Mouse (Mus musculus): Measurements from ENCODE around the gene Pkn1. TPM values are rescaled to one million over a fixed set of nuclear protein-coding genes. Genes with fewer than 3 reads are reported as not detected.

Gene Pkn1
- total and polyA plus RNA-seq, 3 experiments: 33.5 to 73.2 (median 41.2) TPM

DNA sequence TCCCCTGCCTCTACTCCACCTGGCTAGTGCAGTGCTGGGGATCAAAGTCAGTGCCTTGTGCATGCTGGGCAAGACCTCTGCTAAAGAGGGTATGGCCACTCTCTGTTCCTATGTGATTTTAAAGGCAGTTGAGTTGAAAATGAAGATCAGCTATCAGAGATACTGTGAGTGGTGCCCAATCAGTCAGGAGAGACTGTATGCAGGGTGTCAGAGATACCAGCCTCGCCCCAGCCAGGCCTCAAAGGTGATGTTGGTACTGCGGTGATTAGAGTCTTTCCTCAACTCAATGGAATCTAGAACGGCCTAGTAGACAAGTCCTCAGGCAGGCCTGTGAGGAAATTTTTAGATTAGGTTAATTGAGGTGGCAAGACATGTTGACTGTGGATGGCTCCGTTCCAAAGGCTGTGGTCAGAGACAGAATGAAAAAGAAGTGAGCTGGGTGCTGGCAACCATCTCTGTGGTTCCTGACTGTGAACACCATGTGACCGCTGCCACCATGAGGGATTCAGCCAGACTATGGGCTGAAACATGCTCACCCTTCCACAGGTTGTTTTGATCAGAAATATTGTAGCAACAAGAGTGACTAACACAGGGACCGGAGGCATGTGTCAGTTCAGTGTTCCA, 73.2 kb downstream of the Pkn1 start:
- DNase-seq (ENCODE audit: low read depth, low spot score): peak; percentile 31
- Histone ChIP-seq H3K27ac (ENCODE audit: control insufficient read depth, low read depth, low read length) (no peak overlapping the region), H3K4me3 (ENCODE audit: control insufficient read depth in 1 of 2, insufficient read depth in 1 of 2, low read depth in 2 of 2, low read length in 2 of 2) (no peak overlapping the region), H3K36me3 (ENCODE audit: control insufficient read depth in 1 of 2, insufficient read depth in 2 of 2, low read length in 2 of 2) (peaks cover 0 to 13% of the 10 kb centered on the region in 2 experiments; a peak in 2 of 4 replicates), H3K4me1 (ENCODE audit: control insufficient read depth in 1 of 2, insufficient read depth in 2 of 2, low read length in 2 of 2) (peaks cover 5 to 23% of the 10 kb centered on the region in 2 experiments), H3K27me3 (ENCODE audit: control insufficient read depth in 1 of 2, insufficient read depth in 2 of 2, low read length in 2 of 2) (no peaks in the 10 kb centered on the region), H3K9me3 (replicated peaks; ENCODE audit: insufficient read depth, low read length) (no peaks in the 10 kb centered on the region), H3K79me2 (ENCODE audit: control insufficient read depth, insufficient read depth, low read length, poor library complexity) (no peaks in the 10 kb centered on the region; the same call in 1 of the 2 replicates), H3K9ac (ENCODE audit: control insufficient read depth, low read depth, low read length, poor library complexity, severe bottlenecking) (no peak overlapping the region)
- TF ChIP-seq SIN3A (IDR thresholded peaks at IDR 0.05; ENCODE audit: low read length) (no peak), POLR2AphosphoS5 (IDR thresholded peaks at IDR 0.05; ENCODE audit: borderline replicate concordance, low read depth, low read length) (no peak), MXI1 (IDR thresholded peaks at IDR 0.05; ENCODE audit: low read depth, low read length) (no peak), USF1 (IDR thresholded peaks at IDR 0.05; ENCODE audit: low read depth, low read length) (peak; percentile 63; the same call in 1 of the 2 replicates)

DNA sequence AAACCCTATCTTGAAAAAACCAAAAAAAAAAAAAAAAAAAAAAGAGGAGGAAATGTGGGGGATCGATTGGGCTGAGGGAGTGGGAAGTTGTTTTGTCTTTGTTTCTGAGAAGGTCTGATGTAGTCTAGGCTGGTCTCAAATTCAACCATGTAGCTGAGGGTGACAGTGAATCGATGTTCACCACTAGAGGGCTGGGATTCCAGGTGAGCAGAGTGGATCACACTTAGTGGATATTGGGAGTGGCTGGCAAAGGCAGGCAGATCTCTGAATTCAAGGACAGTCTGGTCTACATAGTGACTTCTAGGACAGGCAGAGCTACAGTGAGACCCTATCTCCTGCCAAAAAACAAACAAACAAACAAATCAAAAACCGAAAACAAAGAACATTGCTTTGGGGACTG, 74.2 kb downstream of the Pkn1 start:
- Histone ChIP-seq H3K9ac (ENCODE audit: control insufficient read depth, low read depth, low read length, poor library complexity, severe bottlenecking) (no peak overlapping the region), H3K27ac (ENCODE audit: control insufficient read depth, low read depth, low read length) (no peak overlapping the region), H3K36me3 (ENCODE audit: control insufficient read depth in 1 of 2, insufficient read depth in 2 of 2, low read length in 2 of 2) (peaks cover 0 to 13% of the 10 kb centered on the region in 2 experiments; a peak in 2 of 4 replicates), H3K4me1 (ENCODE audit: control insufficient read depth in 1 of 2, insufficient read depth in 2 of 2, low read length in 2 of 2) (peaks cover 5 to 23% of the 10 kb centered on the region in 2 experiments), H3K79me2 (ENCODE audit: control insufficient read depth, insufficient read depth, low read length, poor library complexity) (no peaks in the 10 kb centered on the region; the same call in 1 of the 2 replicates), H3K27me3 (ENCODE audit: control insufficient read depth in 1 of 2, insufficient read depth in 2 of 2, low read length in 2 of 2) (no peaks in the 10 kb centered on the region), H3K4me3 (ENCODE audit: control insufficient read depth in 1 of 2, insufficient read depth in 1 of 2, low read depth in 2 of 2, low read length in 2 of 2) (no peak overlapping the region), H3K9me3 (replicated peaks; ENCODE audit: insufficient read depth, low read length) (no peaks in the 10 kb centered on the region)
- no peak for TF ChIP-seq MYB (IDR thresholded peaks at IDR 0.05; ENCODE audit: low read depth, low read length)
- no peak for TF ChIP-seq POLR2AphosphoS2 (IDR thresholded peaks at IDR 0.05; ENCODE audit: low read length)
- no peak for TF ChIP-seq GATA1 (IDR thresholded peaks at IDR 0.05; ENCODE audit: low read depth, low read length)
- no peak for TF ChIP-seq TBP (IDR thresholded peaks at IDR 0.05; ENCODE audit: low read depth, low read length)
- TF ChIP-seq NELFE (IDR thresholded peaks at IDR 0.05; ENCODE audit: low read depth, low read length): no peak
- TF ChIP-seq POLR2A (IDR thresholded peaks at IDR 0.05; ENCODE audit: control insufficient read depth in 1 of 2, insufficient read depth in 1 of 2, low read depth in 1 of 2, low read length in 2 of 2, poor library complexity in 1 of 2): no peak
- no peak for TF ChIP-seq MXI1 (IDR thresholded peaks at IDR 0.05; ENCODE audit: low read depth, low read length)
- no peak for TF ChIP-seq TAL1 (IDR thresholded peaks at IDR 0.05; ENCODE audit: low read length)
- no peak for TF ChIP-seq E2F4 (IDR thresholded peaks at IDR 0.05; ENCODE audit: borderline replicate concordance, low read depth, low read length)
- no peak for TF ChIP-seq MAZ (IDR thresholded peaks at IDR 0.05; ENCODE audit: low read depth, low read length)
- no peak for TF ChIP-seq MAX (IDR thresholded peaks at IDR 0.05; ENCODE audit: low read length)
- no peak for TF ChIP-seq KAT2A (conservative IDR thresholded peaks at IDR 0.05; ENCODE audit: low read depth, low read length)
- TF ChIP-seq CTCF (IDR thresholded peaks at IDR 0.05 in 2 of 3, conservative IDR thresholded peaks at IDR 0.05 in 1 of 3; ENCODE audit: control insufficient read depth in 1 of 3, insufficient read depth in 1 of 3, low read depth in 2 of 3, low read length in 3 of 3, poor library complexity in 1 of 3, severe bottlenecking in 1 of 3): no peak
- no peak for TF ChIP-seq HCFC1 (IDR thresholded peaks at IDR 0.05; ENCODE audit: low read depth, low read length)
- no peak for TF ChIP-seq MAFK (IDR thresholded peaks at IDR 0.05; ENCODE audit: borderline replicate concordance, low read depth, low read length)
- no peak for TF ChIP-seq ELF1 (IDR thresholded peaks at IDR 0.05; ENCODE audit: low read depth, low read length)
- no peak for DNase-seq (ENCODE audit: low read depth, low spot score)
